Mouse (Mus musculus) liver, embryonic 15.5 days (tissue): ENCODE data around the gene Olfr323. TPM values are rescaled to one million over a fixed set of nuclear protein-coding genes. Genes with fewer than 3 reads are reported as not detected.

Experiments used
- ATAC-seq: fragments of 200-750 bp; cut with Nextera tagmentation; 2 replicates; pipeline ENCODE4 v1.8.0; 2017; ENCODE audit warnings: moderate number of reproducible peaks, mild to moderate bottlenecking, moderate library complexity; ENCODE audit not compliant: insufficient read depth
- H3K27ac ChIP-seq: fragments of 300-500 bp; sonication (generic); replicated peaks from 2 replicates; pipeline ENCODE4 v1.5.1; 2015; ENCODE audit warnings: mild to moderate bottlenecking, inconsistent platforms
- H3K27me3 ChIP-seq: fragments of 300-500 bp; sonication (generic); 2 replicates; pipeline ENCODE4 v1.6.1; 2015; ENCODE audit warnings: mild to moderate bottlenecking, inconsistent platforms
- H3K36me3 ChIP-seq: fragments of 300-500 bp; sonication (generic); replicated peaks from 2 replicates; pipeline ENCODE4 v1.6.1; 2015; ENCODE audit warnings: moderate library complexity, mild to moderate bottlenecking, inconsistent platforms
- H3K4me1 ChIP-seq: fragments of 300-500 bp; sonication (generic); replicated peaks from 2 replicates; pipeline ENCODE4 v1.6.1; 2015; ENCODE audit warnings: inconsistent platforms
- H3K4me2 ChIP-seq: fragments of 300-500 bp; sonication (generic); 2 replicates; pipeline ENCODE4 v1.6.1; 2015; ENCODE audit warnings: moderate library complexity, mild to moderate bottlenecking, inconsistent platforms
- H3K4me3 ChIP-seq: fragments of 300-500 bp; sonication (generic); replicated peaks from 2 replicates; pipeline ENCODE4 v1.5.1; 2015; ENCODE audit warnings: mild to moderate bottlenecking, inconsistent platforms
- H3K9ac ChIP-seq: fragments of 300-500 bp; sonication (generic); 2 replicates; pipeline ENCODE4 v1.6.1; 2015; ENCODE audit warnings: moderate library complexity, mild to moderate bottlenecking, inconsistent platforms
- H3K9me3 ChIP-seq: fragments of 300-500 bp; sonication (generic); replicated peaks from 2 replicates; pipeline ENCODE4 v1.6.1; 2016; ENCODE audit warnings: inconsistent platforms
- WGBS: fragments of 180-500 bp; shearing (Covaris S2); methylation state at CpG from one replicate; pipeline ENCODE4 v1.1.7; 2015; ENCODE audit warnings: mixed read lengths; ENCODE audit not compliant: insufficient replicate concordance; 5-methylcytosine and 5-hydroxymethylcytosine counted together
- polyA plus RNA-seq: library from polyadenylated mRNA; unstranded; fragments of >200 nt; fragmentation: Nextera tagmentation; extraction: Ambion mirVana; gene quantifications from 2 replicates; pipeline ENCODE4 v1.2.1, GENCODE M21; 2015

Gene Olfr323
- polyA plus RNA-seq, 1 experiment from 2014 or later = not detected

DNA sequence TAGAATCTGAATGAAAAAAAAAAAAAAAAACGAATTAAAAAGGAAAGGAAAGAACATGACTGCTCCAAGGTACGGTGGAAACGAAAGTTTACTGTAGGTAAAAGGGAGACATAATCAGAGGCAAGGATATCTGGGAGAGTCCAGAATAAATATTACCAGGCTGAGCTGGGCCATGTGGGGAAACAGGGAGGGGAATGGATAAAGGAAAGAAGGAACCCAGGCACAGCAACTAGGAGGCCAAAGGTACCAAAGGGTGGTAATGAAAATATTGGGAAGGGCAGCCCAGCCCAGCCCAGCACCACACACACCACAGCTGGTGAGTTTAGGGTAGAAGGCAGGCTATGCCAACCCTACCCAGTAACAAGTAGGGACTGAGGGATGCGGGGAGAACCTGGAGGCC is 4.6 kb upstream of the Olfr323 start:
- no peaks in the 10 kb centered on the region for H3K9me3 ChIP-seq
- no peak for ATAC-seq
- peaks cover 2% of the 10 kb centered on the region; the same call in 1 of the 2 replicates for H3K27me3 ChIP-seq
- H3K4me3 ChIP-seq = no peak overlapping the region
- no peak overlapping the region for H3K27ac ChIP-seq
- H3K9ac ChIP-seq = no peak overlapping the region
- H3K4me2 ChIP-seq = no peak overlapping the region
- WGBS = 56% methylated on average over 4 of the region's 4 CpGs
- no peaks in the 10 kb centered on the region for H3K36me3 ChIP-seq
- H3K4me1 ChIP-seq = peaks cover 29% of the 10 kb centered on the region

DNA sequence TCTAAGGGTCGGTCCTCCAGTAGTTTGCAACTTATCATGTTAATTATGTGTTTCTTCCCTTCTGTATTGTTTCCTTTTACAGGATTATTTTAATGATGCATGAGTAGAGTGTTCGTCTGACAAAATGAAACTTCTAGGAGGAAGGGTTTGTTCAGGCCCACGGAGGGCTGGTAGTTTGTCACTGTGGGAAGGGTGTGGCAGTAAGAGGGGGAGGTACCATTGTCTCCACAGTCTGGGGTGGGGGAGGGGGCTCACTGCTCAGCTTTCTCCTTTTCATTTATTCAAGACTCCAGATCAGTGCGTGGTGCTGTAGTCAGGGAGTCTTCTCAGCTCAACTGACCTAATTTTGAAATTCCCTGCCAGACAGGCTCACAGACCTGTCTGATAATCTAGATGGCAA is 4.2 kb downstream of the Olfr323 start:
- no peak for ATAC-seq
- H3K4me2 ChIP-seq = no peak overlapping the region
- H3K36me3 ChIP-seq = no peaks in the 10 kb centered on the region
- no peak overlapping the region for H3K4me3 ChIP-seq
- no peak overlapping the region for H3K27ac ChIP-seq
- peaks cover 4% of the 10 kb centered on the region; the same call in 1 of the 2 replicates for H3K27me3 ChIP-seq
- H3K9me3 ChIP-seq = no peaks in the 10 kb centered on the region
- no peak overlapping the region for H3K9ac ChIP-seq
- 34% methylated on average over 4 of the region's 4 CpGs for WGBS
- no peaks in the 10 kb centered on the region for H3K4me1 ChIP-seq

DNA sequence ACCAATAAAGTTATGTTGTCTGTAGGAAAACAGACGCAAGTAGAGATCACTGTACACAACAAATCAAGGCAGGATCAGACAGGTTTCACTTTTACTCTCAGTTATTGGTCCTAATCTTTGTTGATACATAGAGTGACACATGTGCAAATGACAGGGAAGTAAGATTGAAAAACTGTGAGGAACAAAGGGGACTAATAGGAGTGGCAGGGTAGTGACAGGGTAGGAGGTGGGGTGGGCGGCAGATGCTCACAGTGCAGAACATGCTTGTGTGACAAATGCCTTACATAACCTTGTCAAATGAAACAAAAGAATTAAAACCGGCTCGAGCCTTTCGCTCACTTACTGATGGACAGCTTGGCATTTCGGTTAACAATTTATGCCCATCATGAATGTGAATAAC is 11.5 kb downstream of the Olfr323 start:
- Histone ChIP-seq H3K27me3 (peaks cover 4% of the 10 kb centered on the region; the same call in 1 of the 2 replicates), H3K27ac (no peak overlapping the region), H3K36me3 (no peaks in the 10 kb centered on the region), H3K4me2 (no peak overlapping the region), H3K9ac (no peak overlapping the region), H3K9me3 (no peaks in the 10 kb centered on the region), H3K4me3 (no peak overlapping the region), H3K4me1 (no peaks in the 10 kb centered on the region)
- ATAC-seq = no peak
- whole genome bisulfite sequencing = 62% methylated on average over 6 of the region's 6 CpGs

DNA sequence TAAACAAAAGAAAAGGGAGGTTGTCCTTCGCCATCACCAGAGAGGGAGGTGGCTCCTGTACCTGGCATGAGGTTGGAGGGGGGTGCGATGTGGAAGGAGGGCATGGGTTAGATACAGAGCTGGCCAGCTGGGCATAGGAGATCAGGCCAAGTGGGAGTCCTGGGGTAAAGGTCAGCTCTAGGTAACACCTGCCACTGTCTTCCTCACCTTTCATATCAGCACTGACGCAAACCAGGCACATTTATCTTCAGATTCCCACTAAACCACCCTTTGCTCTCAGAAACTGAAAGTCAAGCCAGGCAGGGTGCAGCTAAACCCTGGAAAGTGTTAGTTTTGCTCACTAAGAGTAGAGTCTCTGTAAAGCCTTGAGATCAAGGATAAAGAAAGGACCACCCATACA is 11.9 kb downstream of the Olfr323 start:
- Histone ChIP-seq H3K27ac (no peak overlapping the region), H3K36me3 (no peaks in the 10 kb centered on the region), H3K27me3 (peaks cover 2% of the 10 kb centered on the region; the same call in 1 of the 2 replicates), H3K9me3 (no peaks in the 10 kb centered on the region), H3K9ac (no peak overlapping the region), H3K4me2 (no peak overlapping the region), H3K4me1 (no peaks in the 10 kb centered on the region), H3K4me3 (no peak overlapping the region)
- ATAC-seq = no peak
- 47% methylated on average over 3 of the region's 3 CpGs for WGBS

DNA sequence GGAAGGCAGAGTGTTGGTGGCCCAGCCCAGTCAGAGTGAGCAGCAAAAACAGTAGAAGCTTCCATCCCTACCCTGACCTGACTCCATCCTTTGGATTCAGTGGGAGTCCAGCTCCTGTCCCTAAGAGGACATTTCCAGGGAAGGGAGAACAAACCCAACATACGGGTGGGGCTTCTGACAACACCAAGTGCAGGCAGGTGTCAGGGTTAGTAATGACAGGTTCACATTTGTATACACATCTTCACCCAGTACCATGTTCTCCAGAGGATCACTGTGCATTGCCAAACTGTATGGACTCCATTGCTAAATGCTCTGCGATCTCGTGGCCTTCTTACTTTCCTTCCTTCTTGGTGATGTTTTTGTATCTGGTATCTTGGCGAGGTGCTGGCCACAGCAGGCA is 14.3 kb downstream of the Olfr323 start, which contains the start of gene 2210407C18Rik:
Gene 2210407C18Rik, minus strand, starts transcription at position 101 of the 400 bp plus-strand sequence.
- H3K9me3 ChIP-seq = no peaks in the 10 kb centered on the region
- no peak for ATAC-seq
- no peaks in the 10 kb centered on the region for H3K36me3 ChIP-seq
- no peaks in the 10 kb centered on the region for H3K27me3 ChIP-seq
- H3K4me1 ChIP-seq = no peaks in the 10 kb centered on the region
- no peak within 1 kb of the TSS for H3K27ac ChIP-seq
- no peak within 1 kb of the TSS for H3K9ac ChIP-seq
- no peak within 1 kb of the TSS for H3K4me3 ChIP-seq
- 65% methylated on average over 4 of the region's 4 CpGs for WGBS
- H3K4me2 ChIP-seq = no peak within 1 kb of the TSS

DNA sequence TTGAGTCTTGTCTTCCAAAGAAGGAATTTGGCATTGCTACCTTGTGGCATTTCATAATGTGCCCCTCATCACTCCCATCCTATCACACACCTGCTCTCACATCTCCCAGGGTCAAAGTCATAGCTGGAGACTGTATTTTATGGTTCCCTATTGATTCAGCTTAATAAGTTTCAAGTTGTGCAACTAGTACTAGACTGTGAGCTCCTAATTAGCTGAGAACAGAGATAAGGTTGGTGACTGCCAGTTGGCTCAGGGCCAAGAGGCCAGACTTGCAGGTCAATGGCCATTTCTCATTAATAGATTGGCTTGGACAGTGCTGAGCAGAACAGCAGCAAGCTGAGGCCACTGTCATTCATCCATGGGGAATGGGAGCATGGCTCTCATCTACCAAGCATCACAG is 15.8 kb downstream of the Olfr323 start:
- Histone ChIP-seq H3K4me2 (no peak overlapping the region), H3K4me3 (no peak overlapping the region), H3K9ac (no peak overlapping the region), H3K36me3 (no peaks in the 10 kb centered on the region), H3K4me1 (no peaks in the 10 kb centered on the region), H3K27ac (no peak overlapping the region), H3K9me3 (no peaks in the 10 kb centered on the region), H3K27me3 (no peaks in the 10 kb centered on the region)
- no peak for ATAC-seq

DNA sequence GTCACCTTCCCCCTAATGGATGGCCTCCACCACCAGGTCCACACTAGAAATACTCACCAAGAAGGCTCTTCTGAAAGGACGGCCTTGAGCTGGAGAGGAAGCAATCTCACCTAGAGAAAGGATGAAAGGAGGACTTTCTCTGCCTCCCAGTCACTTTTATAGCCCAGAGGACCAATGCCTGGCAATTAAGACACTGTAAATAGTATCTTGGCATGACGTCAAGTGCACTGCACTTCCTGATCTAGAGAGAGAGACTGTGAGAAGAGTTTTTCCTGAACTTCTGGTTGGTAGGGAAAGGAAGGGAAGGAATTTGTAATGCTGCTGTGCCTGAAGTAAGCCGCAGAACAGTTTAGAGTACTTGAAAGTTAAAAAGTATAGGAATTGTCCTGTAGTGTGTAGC is 16.9 kb downstream of the Olfr323 start:
- Histone ChIP-seq H3K4me2 (no peak overlapping the region), H3K36me3 (no peaks in the 10 kb centered on the region), H3K9me3 (no peaks in the 10 kb centered on the region), H3K27ac (no peak overlapping the region), H3K4me1 (no peaks in the 10 kb centered on the region), H3K27me3 (no peaks in the 10 kb centered on the region), H3K9ac (no peak overlapping the region), H3K4me3 (no peak overlapping the region)
- 43% methylated on average over 3 of the region's 3 CpGs for WGBS
- no peak for ATAC-seq

DNA sequence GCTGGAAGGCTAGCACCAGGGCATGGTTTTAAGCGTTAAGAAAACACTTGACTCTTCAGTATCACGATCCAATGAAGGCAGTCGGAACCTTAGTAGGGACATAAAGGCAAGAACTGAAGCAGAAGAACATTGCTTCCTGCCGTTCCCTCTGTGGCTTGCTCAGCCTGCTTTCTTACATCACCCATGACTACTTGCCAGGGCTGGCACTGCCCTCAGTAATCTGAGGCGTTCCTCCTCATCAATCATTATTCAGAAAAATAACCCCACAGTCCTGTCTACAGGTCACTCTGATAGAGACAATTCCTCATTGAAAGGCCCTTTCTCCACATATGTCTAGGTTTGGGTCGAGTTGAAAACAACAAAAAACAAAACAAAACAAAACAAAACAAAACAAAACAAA is 23.3 kb downstream of the Olfr323 start:
- Histone ChIP-seq H3K27ac (no peak overlapping the region), H3K9me3 (no peaks in the 10 kb centered on the region), H3K4me2 (no peak overlapping the region), H3K9ac (no peak overlapping the region), H3K4me1 (0 out of 2 replicates have a peak, but pooled peaks cover 5% of the 10 kb centered on the region), H3K36me3 (no peaks in the 10 kb centered on the region), H3K4me3 (no peak overlapping the region), H3K27me3 (no peaks in the 10 kb centered on the region)
- WGBS = 73% methylated on average over 6 of the region's 6 CpGs
- ATAC-seq = no peak

DNA sequence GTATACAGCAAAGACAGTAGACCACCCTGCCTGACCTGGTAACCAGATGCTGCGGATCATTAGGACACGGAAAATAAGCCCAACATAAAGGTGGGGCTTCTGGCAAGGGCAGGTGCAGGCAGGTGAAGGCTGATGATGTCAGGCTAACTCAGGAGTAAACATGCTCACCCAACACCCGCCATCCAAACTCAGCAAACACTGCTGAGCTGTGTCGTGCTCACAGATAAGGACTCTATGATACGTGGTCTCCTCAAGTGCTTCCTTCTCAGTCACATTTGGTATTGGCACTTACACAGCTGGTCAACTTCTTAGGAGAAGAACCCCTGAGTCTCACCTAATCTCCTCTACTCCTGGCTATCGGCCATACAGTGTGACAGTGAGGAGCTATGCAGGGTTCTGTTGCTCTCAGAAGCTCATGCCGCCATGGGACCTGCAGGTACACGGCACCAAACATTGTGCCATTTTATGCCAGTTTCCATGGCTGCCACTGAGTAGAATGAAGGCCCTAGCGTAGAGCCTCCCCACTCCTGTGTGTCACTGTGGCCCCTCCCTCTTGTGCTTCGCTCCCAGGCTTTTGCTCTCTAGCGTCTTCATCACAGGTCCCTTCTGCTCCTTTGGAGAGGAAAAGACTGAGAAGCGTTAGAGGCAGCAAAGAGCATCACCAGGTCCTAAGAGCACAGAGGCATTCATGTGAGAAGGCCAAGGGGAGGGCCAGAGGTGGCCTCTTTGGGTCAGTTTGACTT is 24.0 kb downstream of the Olfr323 start:
- H3K4me2 ChIP-seq = no peak overlapping the region
- no peak overlapping the region for H3K9ac ChIP-seq
- H3K27me3 ChIP-seq = no peaks in the 10 kb centered on the region
- no peaks in the 10 kb centered on the region for H3K9me3 ChIP-seq
- WGBS = 64% methylated on average over 12 of the region's 12 CpGs
- H3K4me1 ChIP-seq = 0 out of 2 replicates have a peak, but pooled peaks cover 5% of the 10 kb centered on the region
- ATAC-seq = no peak
- H3K36me3 ChIP-seq = no peaks in the 10 kb centered on the region
- H3K4me3 ChIP-seq = no peak overlapping the region
- H3K27ac ChIP-seq = no peak overlapping the region

DNA sequence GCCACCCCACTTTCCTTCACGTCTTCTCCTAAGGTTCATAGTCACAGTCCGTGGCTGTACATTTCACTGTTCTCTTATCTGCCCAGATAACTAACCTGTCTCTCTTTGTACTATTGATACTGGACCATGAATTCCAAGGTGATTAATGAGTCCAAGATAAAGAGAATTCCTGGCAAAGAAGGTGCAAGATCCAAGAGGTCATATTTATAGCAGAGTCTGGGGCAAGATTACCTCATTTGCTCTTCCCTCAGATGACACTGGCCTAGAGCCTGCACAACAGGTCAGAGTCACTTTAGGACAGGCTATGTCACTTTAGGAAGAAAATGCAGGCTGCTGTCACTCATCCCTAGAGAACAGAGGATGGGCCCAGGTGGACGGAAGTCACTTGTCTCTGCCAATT is 25.1 kb downstream of the Olfr323 start:
- H3K4me1 ChIP-seq = 0 out of 2 replicates have a peak, but pooled peaks cover 5% of the 10 kb centered on the region
- H3K9me3 ChIP-seq = no peaks in the 10 kb centered on the region
- H3K4me3 ChIP-seq = no peak overlapping the region
- no peaks in the 10 kb centered on the region for H3K27me3 ChIP-seq
- ATAC-seq = no peak
- WGBS = 43% methylated on average over 3 of the region's 3 CpGs
- H3K36me3 ChIP-seq = no peaks in the 10 kb centered on the region
- no peak overlapping the region for H3K4me2 ChIP-seq
- no peak overlapping the region for H3K9ac ChIP-seq
- H3K27ac ChIP-seq = no peak overlapping the region

DNA sequence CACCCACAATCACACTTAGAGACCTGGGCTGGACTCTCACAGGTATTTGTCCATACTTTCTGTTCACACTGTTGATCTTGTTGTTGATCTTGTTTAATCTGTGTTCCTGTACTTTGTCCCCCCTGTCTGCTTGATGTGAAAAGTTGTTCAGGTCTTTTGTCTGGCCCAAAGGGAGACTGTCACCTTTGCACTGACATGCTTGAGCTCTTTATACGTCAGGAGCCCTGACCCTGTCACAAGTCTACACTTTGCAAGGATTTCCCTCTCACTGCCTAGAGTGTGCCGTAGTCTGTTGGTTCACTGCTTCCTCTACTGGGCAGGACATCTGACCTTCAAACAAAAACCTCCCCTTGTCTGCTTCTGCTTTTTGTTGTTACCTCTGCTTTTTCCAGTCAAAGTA is 25.6 kb downstream of the Olfr323 start:
- no peak; the same call in 1 of the 2 replicates for ATAC-seq
- H3K27ac ChIP-seq = no peak overlapping the region
- WGBS = 44% methylated on average over 2 of the region's 2 CpGs

More for the DNA sequence above, 25.6 kb downstream of the Olfr323 start:
- Histone ChIP-seq H3K9me3 (no peaks in the 10 kb centered on the region), H3K27me3 (no peaks in the 10 kb centered on the region), H3K36me3 (no peaks in the 10 kb centered on the region), H3K4me1 (0 out of 2 replicates have a peak, but pooled peaks cover 5% of the 10 kb centered on the region), H3K4me2 (no peak overlapping the region), H3K9ac (no peak overlapping the region), H3K4me3 (no peak overlapping the region)
